Mouse (Mus musculus) CH12.LX (cell line): ENCODE measurements around the gene Polr2l. TPM values are rescaled to one million over a fixed set of nuclear protein-coding genes. Genes with fewer than 3 reads are reported as not detected.

Experiments used
- DNase-seq: peaks from one replicate; pipeline ENCODE4 v3.0.0-alpha.2; 2013; ENCODE audit errors: extremely low read depth
- H3K27ac ChIP-seq: 2 replicates; pipeline ENCODE4 v1.5.1; 2012; ENCODE audit warnings: low read depth, mild to moderate bottlenecking, control low read depth, moderate library complexity; ENCODE audit not compliant: insufficient read depth
- H3K27me3 ChIP-seq: replicated peaks from 2 replicates; pipeline ENCODE3; 2012; ENCODE audit warnings: inconsistent platforms
- H3K36me3 ChIP-seq, 2 experiments: replicated peaks in 1 of 2; 2 replicates each; pipeline versions ENCODE3 to v1.6.1; 2012; ENCODE audit warnings: inconsistent platforms in 1 of 2, low read length in 1 of 2, mild to moderate bottlenecking in 1 of 2, mixed read lengths in 1 of 2, moderate library complexity in 1 of 2; ENCODE audit not compliant: control insufficient read depth in 1 of 2, insufficient read depth in 1 of 2
- H3K4me1 ChIP-seq, 2 experiments: 2 replicates each; pipeline ENCODE4 v1.6.1; 2012; ENCODE audit warnings: inconsistent platforms in 1 of 2, moderate library complexity in 1 of 2; ENCODE audit not compliant: insufficient read depth in 2 of 2, control insufficient read depth in 1 of 2
- H3K4me2 ChIP-seq: 2 replicates; pipeline ENCODE4 v1.6.1; 2012; ENCODE audit warnings: low read depth, mild to moderate bottlenecking, control low read depth; ENCODE audit not compliant: poor library complexity, insufficient read depth, severe bottlenecking
- H3K4me3 ChIP-seq, 3 experiments: fragments of 150-350 bp in 1 of 3; sonication (generic) in 1 of 3; replicated peaks in 1 of 3; 2 replicates each; pipeline versions ENCODE3 to v1.5.1; 2011 to 2012; ENCODE audit warnings: low read depth in 2 of 3, low read length in 2 of 3, mild to moderate bottlenecking in 2 of 3, moderate library complexity in 2 of 3, control low read depth in 1 of 3, improper control_type of control experiment in 1 of 3, inconsistent platforms in 1 of 3, mixed read lengths in 1 of 3; ENCODE audit not compliant: poor library complexity in 1 of 3
- H3K79me2 ChIP-seq: replicated peaks from 2 replicates; pipeline ENCODE4 v1.6.1; 2012; ENCODE audit warnings: mild to moderate bottlenecking, moderate library complexity; ENCODE audit not compliant: control insufficient read depth, poor library complexity, insufficient read depth, severe bottlenecking; ENCODE audit errors: extremely low read depth
- H3K9ac ChIP-seq: 2 replicates; pipeline ENCODE4 v1.6.1; 2012; ENCODE audit warnings: low read depth, mild to moderate bottlenecking, control low read depth, moderate library complexity; ENCODE audit not compliant: insufficient read depth
- H3K9me3 ChIP-seq: replicated peaks from 2 replicates; pipeline ENCODE3; 2012; ENCODE audit warnings: low read length, inconsistent platforms, mixed read lengths
- CHD1 ChIP-seq: IDR thresholded peaks from 2 replicates; pipeline ENCODE4 v1.6.1; 2012; ENCODE audit warnings: low read depth, low read length, improper control_type of control experiment, inconsistent platforms
- CHD2 ChIP-seq: IDR thresholded peaks from 2 replicates; pipeline ENCODE4 v1.6.1; 2011; ENCODE audit warnings: low read length, improper control_type of control experiment
- CTCF ChIP-seq, 2 experiments: IDR thresholded peaks in 1 of 2; conservative IDR thresholded peaks in 1 of 2; 2 replicates each; pipeline ENCODE4 v1.5.1; 2011 to 2012; ENCODE audit warnings: low read depth in 2 of 2, low read length in 2 of 2, improper control_type of control experiment in 1 of 2, inconsistent platforms in 1 of 2, mild to moderate bottlenecking in 1 of 2, moderate library complexity in 1 of 2
- E2F4 ChIP-seq: IDR thresholded peaks from 2 replicates; pipeline ENCODE4 v1.6.1; 2011; ENCODE audit warnings: low read depth, low read length, improper control_type of control experiment; ENCODE audit not compliant: insufficient replicate concordance
- EP300 ChIP-seq: IDR thresholded peaks from 2 replicates; pipeline ENCODE4 v1.6.1; 2011; ENCODE audit warnings: low read length, improper control_type of control experiment
- ETS1 ChIP-seq: conservative IDR thresholded peaks from 2 replicates; pipeline ENCODE4 v1.6.1; 2012; ENCODE audit warnings: low read depth, mild to moderate bottlenecking, inconsistent platforms, low read length, improper control_type of control experiment, moderate library complexity
- GABPA ChIP-seq: IDR thresholded peaks from 2 replicates; pipeline ENCODE4 v1.6.1; 2012; ENCODE audit warnings: low read depth, low read length, improper control_type of control experiment, inconsistent platforms; ENCODE audit not compliant: insufficient replicate concordance
- HCFC1 ChIP-seq: IDR thresholded peaks from 2 replicates; pipeline ENCODE4 v1.6.1; 2012; ENCODE audit warnings: low read depth, mild to moderate bottlenecking, inconsistent platforms, low read length, improper control_type of control experiment
- JUN ChIP-seq: IDR thresholded peaks from 2 replicates; pipeline ENCODE4 v1.6.1; 2011; ENCODE audit warnings: low read depth, mild to moderate bottlenecking, low read length, improper control_type of control experiment, moderate library complexity; ENCODE audit not compliant: insufficient read depth
- JUND ChIP-seq: conservative IDR thresholded peaks from 2 replicates; pipeline ENCODE4 v1.6.1; 2011; ENCODE audit warnings: low read depth, low read length, improper control_type of control experiment
- MAFK ChIP-seq: IDR thresholded peaks from 2 replicates; pipeline ENCODE4 v1.6.1; 2011; ENCODE audit warnings: low read length, improper control_type of control experiment; ENCODE audit not compliant: insufficient replicate concordance
- MAX ChIP-seq: IDR thresholded peaks from 2 replicates; pipeline ENCODE4 v1.6.1; 2011; ENCODE audit warnings: low read length, improper control_type of control experiment
- MAZ ChIP-seq: IDR thresholded peaks from 2 replicates; pipeline ENCODE4 v1.6.1; 2012; ENCODE audit warnings: low read depth, mild to moderate bottlenecking, inconsistent platforms, low read length, improper control_type of control experiment, moderate library complexity
- MEF2A ChIP-seq: IDR thresholded peaks from 2 replicates; pipeline ENCODE4 v1.6.1; 2014; ENCODE audit warnings: low read depth, mild to moderate bottlenecking, inconsistent platforms, low read length, improper control_type of control experiment, borderline replicate concordance
- MXI1 ChIP-seq: IDR thresholded peaks from 2 replicates; pipeline ENCODE4 v1.6.1; 2011; ENCODE audit warnings: mild to moderate bottlenecking, low read depth, low read length, improper control_type of control experiment
- MYC ChIP-seq: IDR thresholded peaks from 2 replicates; pipeline ENCODE4 v1.6.1; 2011; ENCODE audit warnings: low read depth, mild to moderate bottlenecking, improper control_type of control experiment, low read length
- NELFE ChIP-seq: IDR thresholded peaks from 2 replicates; pipeline ENCODE4 v1.6.1; 2011; ENCODE audit warnings: low read depth, low read length, improper control_type of control experiment
- NRF1 ChIP-seq: IDR thresholded peaks from 2 replicates; pipeline ENCODE4 v1.6.1; 2014; ENCODE audit warnings: low read depth, mild to moderate bottlenecking, inconsistent platforms, low read length, improper control_type of control experiment, moderate library complexity
- POLR2A ChIP-seq: IDR thresholded peaks from 2 replicates; pipeline ENCODE4 v1.6.1; 2011; ENCODE audit warnings: low read depth, mild to moderate bottlenecking, improper control_type of control experiment, low read length
- POLR2AphosphoS2 ChIP-seq: IDR thresholded peaks from 2 replicates; pipeline ENCODE4 v1.6.1; 2011; ENCODE audit warnings: low read depth, low read length, improper control_type of control experiment
- RAD21 ChIP-seq: IDR thresholded peaks from 2 replicates; pipeline ENCODE4 v1.6.1; 2011; ENCODE audit warnings: low read depth, mild to moderate bottlenecking, low read length, improper control_type of control experiment, moderate library complexity
- RCOR1 ChIP-seq: conservative IDR thresholded peaks from 2 replicates; pipeline ENCODE4 v1.6.1; 2012; ENCODE audit warnings: low read depth, mild to moderate bottlenecking, inconsistent platforms, low read length, improper control_type of control experiment
- SIN3A ChIP-seq: IDR thresholded peaks from 2 replicates; pipeline ENCODE4 v1.6.1; 2012; ENCODE audit warnings: low read length, improper control_type of control experiment, inconsistent platforms
- SMC3 ChIP-seq: IDR thresholded peaks from 2 replicates; pipeline ENCODE4 v1.6.1; 2011; ENCODE audit warnings: low read depth, low read length, improper control_type of control experiment
- TBP ChIP-seq: conservative IDR thresholded peaks from 2 replicates; pipeline ENCODE4 v1.6.1; 2011; ENCODE audit warnings: low read depth, low read length, improper control_type of control experiment
- USF1 ChIP-seq: IDR thresholded peaks from 2 replicates; pipeline ENCODE4 v1.6.1; 2014; ENCODE audit warnings: low read depth, mild to moderate bottlenecking, inconsistent platforms, low read length, improper control_type of control experiment
- USF2 ChIP-seq: conservative IDR thresholded peaks from 2 replicates; pipeline ENCODE4 v1.6.1; 2011; ENCODE audit warnings: low read depth, low read length, improper control_type of control experiment
- ZC3H11A ChIP-seq: IDR thresholded peaks from 2 replicates; pipeline ENCODE4 v1.6.1; 2012; ENCODE audit warnings: low read depth, mild to moderate bottlenecking, inconsistent platforms, low read length, improper control_type of control experiment
- ZMIZ1 ChIP-seq: IDR thresholded peaks from 2 replicates; pipeline ENCODE4 v1.6.1; 2012; ENCODE audit warnings: low read depth, mild to moderate bottlenecking, inconsistent platforms, low read length, improper control_type of control experiment
- ZNF384 ChIP-seq: IDR thresholded peaks from 2 replicates; pipeline ENCODE4 v1.6.1; 2012; ENCODE audit warnings: low read depth, low read length, improper control_type of control experiment, inconsistent platforms
- dilution Hi-C: fragments of 300-500 bp; cut with MboI; formaldehyde crosslinking; loops from 2 replicates; pipeline ENCODE4 v1.14.3; 2020; ENCODE audit warnings: low sequenced_read_pairs; ENCODE audit not compliant: extremely low pct_unique_long_range_greater_than_20kb, extremely low pct_ligation_motif_present
- in situ Hi-C: fragments of 300-500 bp; cut with MboI; formaldehyde crosslinking; loops from 3 replicates; pipeline ENCODE4 v1.14.3; 2019; ENCODE audit warnings: low sequenced_read_pairs, low pct_ligation_motif_present, low pct_unique_long_range_greater_than_20kb, mixed read lengths
- polyA plus RNA-seq: library from polyadenylated mRNA; unstranded; fragments of >175 nt; gene quantifications from 2 replicates; pipeline ENCODE4 v1.2.1, GENCODE M21; 2012; ENCODE audit warnings: low read depth; ENCODE audit not compliant: insufficient read length
- total RNA-seq, 2 experiments: library from RNA; depleted of rRNA; stranded (reverse); fragments of 300-350 nt in 1 of 2; fragments of >200 nt in 1 of 2; gene quantifications; 2 replicates each; pipeline ENCODE4 v1.2.3; 2012 to 2014

The Polr2l gene
- total and polyA plus RNA-seq, 3 experiments = 35.7 to 82.3 (median 64.8) TPM

GRCm38 (mm10) chr7:141453636-141454035, 21.3 kb downstream of the Polr2l start:
- H3K9me3 ChIP-seq = no peaks in the 10 kb centered on the region
- no peak overlapping the region for H3K4me3 ChIP-seq
- peaks cover 9% of the 10 kb centered on the region for H3K79me2 ChIP-seq
- H3K27me3 ChIP-seq = no peaks in the 10 kb centered on the region
- no peak overlapping the region for H3K9ac ChIP-seq
- no peak for DNase-seq
- peaks cover 40 to 53% of the 10 kb centered on the region in 2 experiments for H3K36me3 ChIP-seq
- no peak overlapping the region for H3K4me2 ChIP-seq
- peaks cover 12 to 49% of the 10 kb centered on the region in 2 experiments for H3K4me1 ChIP-seq
- dilution Hi-C loops = no loop called here
- TF ChIP-seq RCOR1 (no peak), HCFC1 (no peak), SIN3A (no peak)
- TF ChIP-seq, all 38 proteins: peak for 0
- in situ Hi-C loops = loop anchor here (5.0 kb wide), 1 partner anchor 41 kb away; the partner anchor contains the start of gene Gatd1
- no peak overlapping the region for H3K27ac ChIP-seq

DNA sequence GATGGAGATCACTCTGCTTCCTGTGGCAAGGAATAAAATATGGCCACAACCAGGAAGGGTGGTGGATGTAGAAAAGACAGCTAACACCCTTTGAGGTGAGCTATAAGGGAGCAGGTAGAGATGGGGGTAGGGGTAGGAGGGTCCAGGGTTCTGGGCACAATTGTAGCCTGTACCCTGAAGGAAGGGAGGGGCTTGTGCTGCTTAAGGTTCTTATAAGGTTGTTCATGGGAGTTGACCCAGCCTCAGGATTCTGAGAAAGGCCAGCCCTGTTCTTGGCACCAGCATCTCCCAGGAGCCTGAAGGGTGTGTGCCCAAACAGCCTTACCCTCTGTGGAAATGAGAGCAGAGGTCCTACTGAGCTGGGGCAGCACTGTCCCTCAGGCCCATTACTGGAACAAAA, 23.0 kb downstream of the Polr2l start:
- no peak overlapping the region for H3K9ac ChIP-seq
- no peaks in the 10 kb centered on the region for H3K27me3 ChIP-seq
- DNase-seq = no peak
- H3K27ac ChIP-seq = no peak overlapping the region
- TF ChIP-seq NELFE (no peak; the same call in 1 of the 2 replicates), SMC3 (no peak), ZMIZ1 (peak; percentile 48; the same call in 1 of the 2 replicates), RCOR1 (peak; percentile 70; the same call in 1 of the 2 replicates), MEF2A (no peak), USF2 (no peak), POLR2AphosphoS2 (no peak; the same call in none of the 2 replicates), E2F4 (no peak), MAX (no peak), MAZ (no peak), CHD2 (peak; percentile 6; the same call in 1 of the 2 replicates), TBP (no peak), JUND (no peak), RAD21 (no peak), POLR2A (peak; percentile 51; the same call in 1 of the 2 replicates), MXI1 (no peak), CHD1 (no peak), ETS1 (no peak), ZNF384 (no peak), JUN (no peak), CTCF (conservative IDR thresholded peaks at IDR 0.05 in 1 of 2, IDR thresholded peaks at IDR 0.05 in 1 of 2; ENCODE audit: low read depth in 2 of 2, low read length in 2 of 2) (no peak), MAFK (0 out of 2 replicates have a peak, but pooled peaks have one; percentile 5), USF1 (no peak), NRF1 (no peak), GABPA (no peak), ZC3H11A (no peak), MYC (no peak), HCFC1 (no peak), EP300 (no peak)
- dilution Hi-C loops = no loop called here
- H3K4me2 ChIP-seq = no peak overlapping the region
- peaks cover 20% of the 10 kb centered on the region for H3K79me2 ChIP-seq
- no peak overlapping the region for H3K4me3 ChIP-seq
- H3K4me1 ChIP-seq = peaks cover 14 to 51% of the 10 kb centered on the region in 2 experiments
- peaks cover 33 to 43% of the 10 kb centered on the region in 2 experiments for H3K36me3 ChIP-seq
- in situ Hi-C loops = loop anchor here (5.0 kb wide), 1 partner anchor 40 kb away; the partner anchor contains the start of gene Gatd1
- H3K9me3 ChIP-seq = no peaks in the 10 kb centered on the region
